Mouse (Mus musculus) kidney, adult 2 months (tissue): ENCODE measurements around the gene Tnfrsf8.

Experiments
- CTCF ChIP-seq: fragments of 200-500 bp; conservative IDR thresholded peaks from 2 replicates; pipeline ENCODE4 v1.5.1; 2011; ENCODE audit warnings: low read depth, mild to moderate bottlenecking, control low read depth, low read length, moderate library complexity, mixed read lengths; ENCODE audit not compliant: insufficient read depth, insufficient read length
- POLR2A ChIP-seq: fragments of 200-500 bp; IDR thresholded peaks from one replicate; pipeline ENCODE4 v1.6.1; 2011; ENCODE audit warnings: low read depth, low read length, control low read depth

DNA sequence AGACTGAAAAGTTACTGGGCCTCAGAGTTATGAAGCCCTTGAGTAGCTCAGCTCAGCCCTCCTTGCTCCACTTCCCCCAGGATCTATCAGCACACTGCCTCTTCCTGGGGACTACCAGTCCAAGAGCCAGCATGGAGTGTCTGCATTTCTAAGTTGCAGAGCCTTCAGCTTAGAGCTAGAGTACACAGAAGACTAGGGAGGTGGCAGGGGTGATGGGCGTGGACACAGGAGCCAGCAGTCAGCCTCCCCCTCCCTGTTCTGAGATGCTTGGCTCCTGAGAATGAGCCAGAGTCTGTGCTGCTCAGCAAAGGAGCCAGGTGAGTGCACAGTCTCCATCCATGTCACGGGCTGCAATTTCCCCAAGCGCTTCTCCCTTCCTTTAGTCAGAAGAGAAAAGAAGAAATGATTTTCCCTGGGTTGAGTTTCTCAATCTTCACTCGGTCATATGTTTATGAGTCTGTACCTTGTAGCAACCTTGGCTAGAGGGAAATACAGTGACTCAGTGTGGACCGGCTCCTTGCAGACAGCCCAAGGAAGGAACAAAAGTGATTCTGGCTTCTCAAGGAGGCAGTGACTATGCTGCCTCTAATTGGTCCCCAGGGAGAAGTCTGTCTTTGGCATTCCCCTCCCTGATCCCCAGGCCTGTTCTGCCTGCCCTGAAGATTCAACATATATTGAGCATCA lies 57.1 kb downstream of the Tnfrsf8 start:
- TF ChIP-seq CTCF: no peak
- no peak for TF ChIP-seq POLR2A
